Mouse (Mus musculus) gastrocnemius, postnatal 10 days (tissue): ENCODE data around the gene Arfgef2. TPM values are rescaled to one million over a fixed set of nuclear protein-coding genes. Genes with fewer than 3 reads are reported as not detected.

Source experiments
- DNase-seq: peaks from one replicate; pipeline ENCODE4 v3.0.0; 2021; ENCODE audit warnings: mixed read lengths
- total RNA-seq, 2 experiments: library from RNA; stranded (reverse); gene quantifications; 2 replicates each; pipeline ENCODE4 v1.2.3; 2021

Gene Arfgef2
- total RNA-seq, 2 experiments from 2014 or later, result 18.8 to 22.8 TPM

DNA sequence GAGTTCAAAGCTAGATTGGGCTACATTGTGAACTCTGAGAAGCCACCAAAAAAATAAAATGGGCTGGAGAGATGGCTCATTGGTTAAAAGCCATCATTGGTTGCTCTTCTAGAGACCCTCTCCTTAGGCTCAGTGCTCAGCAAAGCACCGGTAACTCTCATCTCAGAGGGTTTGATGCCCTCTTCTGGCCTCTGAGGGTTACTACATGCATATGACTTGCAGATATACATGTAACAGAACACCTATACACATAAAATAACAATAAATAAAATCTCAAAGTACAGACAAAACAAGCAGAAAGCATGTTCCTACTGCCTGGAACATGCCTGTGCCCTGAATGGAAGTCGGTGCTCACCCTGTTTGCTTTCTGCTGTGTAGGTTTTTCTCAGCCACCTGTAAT is 51.7 kb downstream of the Arfgef2 start:
- no peak for DNase-seq

DNA sequence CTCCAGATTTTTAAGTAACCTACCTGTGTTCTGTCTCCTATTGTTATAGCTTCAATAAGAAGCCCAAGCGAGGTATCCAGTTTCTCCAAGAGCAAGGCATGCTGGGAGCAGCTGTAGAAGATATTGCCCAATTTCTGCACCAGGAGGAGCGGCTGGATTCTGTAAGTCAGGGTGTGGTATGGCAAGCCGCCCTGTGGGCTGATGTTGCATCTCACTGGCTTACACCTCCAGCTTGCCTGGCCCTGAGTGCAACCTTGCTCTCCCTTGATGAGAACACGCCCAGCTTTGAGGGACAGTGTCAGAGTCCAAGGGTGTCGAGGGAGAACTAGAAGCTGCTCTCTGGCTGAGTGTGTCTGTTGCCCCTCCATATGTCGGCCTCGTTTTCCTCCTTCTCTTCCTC is 53.8 kb downstream of the Arfgef2 start:
- no peak for DNase-seq

DNA sequence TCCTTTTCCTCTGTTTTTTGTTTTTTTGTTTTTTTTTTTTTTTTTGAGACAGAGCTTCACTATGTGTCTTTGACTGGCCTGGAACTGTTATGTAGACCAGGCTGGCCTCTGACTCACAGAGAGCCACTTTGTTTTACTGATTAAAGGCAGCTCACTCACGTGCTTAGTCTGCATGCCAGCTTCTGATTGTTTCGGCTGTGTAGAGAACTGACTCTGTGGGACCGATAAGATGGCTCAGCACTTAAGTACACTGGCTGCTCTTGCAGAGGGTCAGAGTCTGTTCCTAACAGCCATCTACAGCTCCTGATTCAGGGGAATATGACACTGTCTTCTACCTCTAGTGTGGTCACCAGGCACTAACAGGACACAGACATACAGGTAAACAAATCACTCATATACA is 57.1 kb downstream of the Arfgef2 start:
- DNase-seq, result no peak

DNA sequence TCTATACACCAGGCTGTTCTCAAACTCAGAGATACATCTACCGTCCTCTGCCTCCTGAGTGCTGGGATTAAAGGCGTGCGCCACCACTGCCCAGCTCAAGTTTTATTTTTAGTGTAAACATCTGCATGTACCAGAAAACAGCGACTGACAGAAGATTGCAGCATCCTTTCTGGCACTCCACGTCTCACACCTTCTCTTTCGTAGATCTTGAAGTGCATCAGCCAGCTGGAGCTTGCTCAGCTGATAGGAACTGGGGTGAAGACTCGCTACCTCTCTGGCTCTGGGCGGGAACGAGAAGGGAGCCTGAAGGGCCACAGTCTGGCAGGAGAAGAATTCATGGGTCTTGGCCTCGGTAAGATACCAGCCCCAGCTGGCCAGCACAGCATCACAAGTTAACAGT is 60.1 kb downstream of the Arfgef2 start:
- DNase-seq, result no peak

DNA sequence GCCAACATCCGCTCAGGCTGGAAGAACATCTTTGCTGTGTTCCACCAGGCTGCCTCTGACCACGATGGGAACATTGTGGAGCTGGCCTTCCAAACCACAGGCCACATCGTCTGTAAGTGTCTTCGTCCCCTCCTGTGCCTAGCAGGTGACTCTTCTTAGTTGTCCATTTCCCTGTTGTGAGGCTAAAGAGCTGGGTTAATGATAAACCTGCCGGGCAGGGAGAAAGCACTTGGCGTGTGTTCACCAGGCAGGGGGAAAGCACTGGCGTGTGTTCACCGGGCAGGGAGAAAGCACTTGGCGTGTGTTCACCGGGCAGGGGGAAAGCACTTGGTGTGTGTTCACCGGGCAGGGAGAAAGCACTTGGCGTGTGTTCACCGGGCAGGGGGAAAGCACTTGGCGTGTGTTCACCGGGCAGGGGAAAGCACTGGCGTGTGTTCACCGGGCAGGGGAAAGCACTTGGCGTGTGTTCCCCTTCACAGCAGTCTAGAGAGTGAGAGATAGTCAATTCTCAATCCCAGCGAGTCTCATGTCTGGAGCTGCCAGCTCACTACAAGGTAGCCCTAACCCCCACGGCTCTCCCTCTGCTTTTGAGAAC is 65.0 kb downstream of the Arfgef2 start:
- no peak for DNase-seq

DNA sequence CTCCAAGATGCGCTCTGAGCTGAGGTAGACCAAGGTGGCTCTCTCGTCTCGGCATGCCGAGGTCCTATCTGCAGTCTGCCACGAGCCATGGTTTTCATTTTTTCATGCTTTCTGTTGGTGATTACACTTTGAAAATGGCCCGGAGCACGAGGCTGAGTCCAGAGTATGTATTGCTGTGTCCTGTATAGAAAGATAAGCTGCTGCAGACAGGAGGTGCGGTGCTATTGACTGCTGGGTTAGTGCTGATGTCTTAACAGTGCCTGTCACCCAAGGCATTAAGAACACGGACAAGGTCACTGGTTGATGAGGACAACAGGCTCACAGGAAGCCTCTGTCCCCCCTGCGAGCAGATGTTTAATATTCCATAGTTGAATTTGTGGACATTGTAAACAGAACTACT is 65.5 kb downstream of the Arfgef2 start:
- no peak for DNase-seq

DNA sequence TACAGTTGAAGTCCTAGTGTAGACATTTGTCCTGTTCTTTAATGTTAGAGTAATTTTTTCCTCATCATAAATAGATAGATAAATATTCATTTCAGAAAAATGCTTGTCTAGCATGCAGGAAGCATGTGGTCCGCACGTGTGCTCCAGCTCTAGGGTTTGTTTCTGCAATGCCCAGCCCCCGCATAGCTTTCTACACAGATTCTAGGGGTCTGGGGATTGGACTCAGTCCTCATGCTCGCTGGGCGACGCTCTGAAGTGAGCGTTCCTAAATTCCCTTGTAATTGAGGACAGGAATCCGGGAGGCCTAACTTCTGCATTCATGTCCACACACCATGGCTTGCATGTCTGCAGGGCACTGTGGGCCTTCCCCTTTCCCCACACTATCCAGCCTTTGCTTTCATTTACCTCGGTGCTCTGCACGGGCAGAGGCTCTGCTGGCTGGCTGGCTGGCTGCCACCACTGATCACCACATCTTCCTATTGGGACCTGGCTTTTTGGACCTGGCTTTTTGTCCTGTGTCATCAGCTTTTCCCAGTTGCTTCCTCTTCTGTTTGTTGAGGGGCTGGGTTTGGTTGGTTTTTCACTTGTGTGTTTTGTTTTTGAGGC is 69.4 kb downstream of the Arfgef2 start:
- DNase-seq, result no peak

DNA sequence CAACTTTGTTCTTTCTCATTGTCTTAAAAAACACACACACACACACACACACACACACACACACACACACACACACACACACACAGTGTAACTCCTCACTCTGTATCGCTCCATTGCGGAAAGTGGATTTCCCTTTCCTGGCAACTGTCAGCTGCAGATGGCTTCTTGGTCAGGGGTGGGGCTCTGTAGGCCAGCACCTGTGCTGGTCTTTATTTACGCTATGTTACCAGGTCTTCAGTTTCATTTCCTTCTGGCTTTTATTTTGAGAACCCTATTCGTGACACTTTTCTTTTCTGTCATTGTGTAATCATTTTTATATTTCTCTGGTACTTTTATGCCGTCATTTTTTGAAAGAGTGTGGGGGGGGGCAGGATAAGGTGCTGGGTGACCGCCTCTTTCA is 70.2 kb downstream of the Arfgef2 start:
- no peak for DNase-seq

DNA sequence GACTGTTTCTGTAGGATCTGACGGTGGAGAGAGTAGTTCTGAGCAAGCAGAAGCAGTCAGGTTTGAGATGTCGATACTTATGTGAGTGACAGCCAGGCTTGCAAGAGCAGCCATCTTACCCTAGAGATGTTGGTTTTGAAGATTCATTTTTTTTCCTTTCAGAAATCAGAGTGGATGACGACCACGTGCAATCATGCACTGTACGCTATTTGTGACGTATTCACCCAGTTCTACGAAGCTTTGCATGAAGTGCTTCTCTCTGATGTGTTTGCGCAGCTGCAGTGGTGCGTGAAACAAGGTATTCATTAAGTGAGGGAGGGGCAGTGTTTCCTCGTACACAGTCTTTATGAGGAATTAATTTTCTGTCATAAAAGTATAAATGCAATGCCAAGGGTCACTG is 70.9 kb downstream of the Arfgef2 start:
- DNase-seq, result no peak

DNA sequence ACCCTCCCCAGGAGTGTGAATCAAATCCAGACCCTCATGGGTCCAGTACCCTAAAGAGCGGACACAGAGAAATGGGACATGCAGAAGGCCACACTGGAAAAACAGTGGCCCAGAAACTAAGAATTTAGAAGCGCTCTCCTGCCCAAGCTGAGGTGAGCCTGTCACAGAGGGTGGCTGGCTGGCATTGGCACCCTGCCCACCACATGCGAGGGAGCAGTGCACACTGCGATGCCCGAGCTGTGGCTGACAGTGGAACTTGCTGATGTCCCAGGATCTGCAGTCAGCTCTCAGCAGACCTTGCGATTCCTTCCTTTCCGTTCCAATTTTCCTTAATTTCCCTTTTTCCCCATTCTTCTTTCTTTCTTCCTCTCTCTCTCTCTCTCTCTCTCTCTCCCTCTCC is 79.7 kb downstream of the Arfgef2 start:
- DNase-seq, result peak; percentile 40

DNA sequence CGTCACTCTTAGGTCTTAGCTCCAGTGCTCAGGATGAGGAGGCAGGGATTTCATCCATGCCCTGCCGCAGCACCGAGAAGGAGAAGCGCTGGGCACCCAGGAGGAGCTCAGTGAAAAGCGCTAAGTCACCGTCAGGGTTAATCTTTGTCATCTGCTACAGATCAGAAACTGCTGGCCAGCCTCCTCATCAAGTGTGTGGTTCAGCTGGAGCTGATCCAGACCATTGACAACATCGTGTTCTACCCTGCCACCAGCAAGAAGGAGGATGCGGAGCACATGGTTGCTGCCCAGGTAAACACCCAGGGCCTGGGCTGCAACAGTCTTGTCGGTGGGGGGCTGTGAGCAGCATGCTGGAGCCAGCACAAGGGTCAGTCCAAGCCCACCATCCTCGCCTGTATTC is 80.2 kb downstream of the Arfgef2 start:
- no peak for DNase-seq

DNA sequence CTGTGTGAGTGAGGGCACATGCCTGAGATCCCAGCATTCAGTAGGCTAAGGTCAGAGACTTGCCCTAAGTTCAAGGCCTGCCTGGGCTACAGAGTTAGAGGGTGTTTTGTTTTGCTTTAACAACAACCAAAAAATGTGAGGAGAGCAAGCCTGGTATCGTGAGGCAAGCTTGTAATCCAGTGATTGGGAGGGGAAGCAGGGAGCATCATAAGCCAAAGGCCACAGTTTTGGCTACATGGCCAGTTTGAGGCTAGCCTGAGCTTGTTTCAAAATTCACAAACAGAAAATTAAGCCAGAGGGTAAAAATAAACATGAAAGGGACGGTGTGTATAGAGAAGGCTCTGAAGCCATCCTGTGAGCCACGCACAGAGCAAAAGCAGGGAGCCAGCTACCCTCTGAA is 80.8 kb downstream of the Arfgef2 start:
- no peak for DNase-seq

DNA sequence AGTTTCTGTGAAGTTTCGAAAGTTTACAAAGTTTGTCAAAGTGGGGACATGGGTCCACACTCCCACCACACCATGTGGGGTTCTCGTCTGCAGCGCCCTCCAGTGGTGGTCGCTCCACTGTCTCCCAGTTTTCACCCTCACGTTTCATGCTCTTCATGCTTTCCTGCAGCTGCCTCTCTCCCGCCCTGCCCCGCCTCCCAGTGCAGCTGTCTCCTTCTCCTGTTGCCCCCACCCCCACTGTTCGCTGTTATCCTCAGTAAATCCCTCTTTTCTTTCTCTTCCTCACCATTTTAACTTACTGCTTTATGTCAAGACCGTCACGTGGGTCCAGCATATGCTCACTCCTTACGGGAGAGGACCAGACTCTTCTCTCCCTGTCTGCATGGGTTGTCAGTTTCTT is 82.4 kb downstream of the Arfgef2 start:
- peak; percentile 29 for DNase-seq

DNA sequence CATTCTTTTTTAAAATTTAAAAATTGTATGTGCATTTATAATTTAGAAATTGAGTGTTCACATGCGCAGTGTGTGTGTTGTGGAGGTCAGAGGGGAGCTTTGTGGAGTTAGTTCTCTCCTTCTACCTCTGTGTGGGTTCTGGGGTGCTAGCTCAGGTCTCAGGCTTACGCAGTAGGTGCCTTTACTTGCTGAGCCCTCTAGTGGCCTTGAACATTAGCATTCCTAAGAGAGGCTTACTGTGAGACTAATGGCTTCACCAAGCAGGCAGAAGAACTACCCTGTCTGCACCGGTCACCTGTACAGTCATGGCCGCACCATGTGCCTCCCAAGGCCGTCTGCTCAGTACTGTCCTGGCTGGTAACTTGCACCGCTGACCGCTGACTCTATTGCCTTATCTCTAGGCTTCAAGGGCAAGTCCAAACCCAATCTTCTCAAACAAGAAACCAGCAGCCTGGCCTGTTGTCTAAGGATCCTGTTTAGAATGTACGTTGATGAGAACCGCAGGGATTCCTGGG is 86.0 kb downstream of the Arfgef2 start:
- no peak for DNase-seq

DNA sequence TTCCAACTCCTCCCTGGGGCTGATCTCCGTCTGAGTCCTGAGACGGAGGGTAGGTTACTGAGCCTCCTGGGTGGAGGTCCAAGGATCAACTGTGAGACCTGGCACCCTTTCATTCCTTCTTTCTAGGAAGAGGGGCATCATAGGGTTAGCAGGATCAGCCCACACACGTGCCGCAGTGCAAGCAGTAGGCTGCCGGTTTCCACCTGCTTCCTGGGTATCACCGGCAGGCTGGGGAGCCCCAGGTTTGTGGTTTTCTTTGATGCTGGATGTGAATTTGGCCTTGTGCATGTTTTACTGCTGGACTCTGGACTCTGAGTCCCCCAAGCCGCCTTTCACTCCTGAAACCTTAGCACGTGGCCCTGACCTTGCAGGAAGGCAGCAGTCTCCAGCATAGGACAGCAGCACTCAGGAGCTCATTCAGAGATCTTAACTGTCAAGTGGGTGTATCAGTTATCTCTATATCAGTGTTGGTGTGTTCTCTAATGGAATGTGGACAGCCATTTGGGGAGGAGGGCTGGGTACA is 86.8 kb downstream of the Arfgef2 start:
- DNase-seq, result no peak

DNA sequence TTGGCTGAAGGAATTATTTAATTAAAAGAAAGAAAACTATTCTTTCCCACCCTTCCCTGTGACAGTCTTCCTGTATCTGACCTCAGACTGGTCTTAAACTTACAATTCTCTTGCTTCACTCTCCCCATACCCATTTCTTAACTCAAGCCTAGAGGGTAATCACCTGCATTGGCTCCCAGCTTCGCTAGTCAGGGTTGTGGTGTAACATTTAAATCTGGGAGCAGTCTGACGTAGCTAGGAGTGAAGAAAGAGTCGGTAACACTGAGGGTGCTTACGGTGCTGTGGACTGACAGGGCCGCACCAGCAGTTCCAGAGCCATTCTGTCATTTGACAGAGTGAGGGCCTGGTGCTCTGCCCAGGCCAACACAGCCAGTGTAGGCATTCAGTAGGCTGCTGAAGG is 87.6 kb downstream of the Arfgef2 start:
- DNase-seq, result no peak

DNA sequence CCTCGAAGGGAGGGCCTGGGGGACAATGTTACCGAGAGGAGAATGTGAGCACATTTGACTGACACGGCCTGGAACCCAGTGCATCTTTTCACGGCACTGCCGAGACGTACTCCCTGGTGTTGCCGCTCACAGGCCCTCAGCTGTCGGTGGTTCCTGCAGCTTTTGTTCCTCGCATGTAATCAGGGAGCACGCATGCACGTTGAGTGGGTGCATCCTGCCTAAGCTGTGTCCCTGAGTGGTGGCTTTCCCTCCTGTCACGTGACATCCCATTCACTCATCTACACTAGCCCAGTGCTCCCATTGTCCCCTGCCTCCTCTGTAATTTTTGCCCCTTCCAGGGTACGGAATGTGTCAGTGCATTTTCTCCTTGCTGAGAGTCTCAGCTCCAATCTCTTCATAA is 91.0 kb downstream of the Arfgef2 start:
- no peak for DNase-seq

DNA sequence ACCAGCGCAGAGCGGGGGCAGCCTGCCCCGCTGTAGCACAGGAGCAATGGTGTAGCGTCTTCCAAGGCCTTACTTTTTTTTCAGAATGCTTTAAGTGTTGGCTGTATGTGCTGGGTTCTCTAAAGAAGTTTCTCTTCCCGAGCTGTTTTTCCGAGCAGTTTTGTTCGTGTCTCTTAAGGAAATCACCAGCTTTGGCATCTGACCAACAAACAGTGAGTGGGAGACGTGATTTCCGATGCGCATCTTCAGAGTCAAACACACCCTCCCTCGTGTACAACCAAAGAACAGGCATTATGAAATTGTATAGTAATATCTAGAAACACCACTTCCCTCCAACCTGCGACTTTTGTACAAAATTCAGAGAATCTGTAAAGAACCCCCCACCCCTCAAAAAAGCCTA is 91.6 kb downstream of the Arfgef2 start:
- DNase-seq, result no peak

DNA sequence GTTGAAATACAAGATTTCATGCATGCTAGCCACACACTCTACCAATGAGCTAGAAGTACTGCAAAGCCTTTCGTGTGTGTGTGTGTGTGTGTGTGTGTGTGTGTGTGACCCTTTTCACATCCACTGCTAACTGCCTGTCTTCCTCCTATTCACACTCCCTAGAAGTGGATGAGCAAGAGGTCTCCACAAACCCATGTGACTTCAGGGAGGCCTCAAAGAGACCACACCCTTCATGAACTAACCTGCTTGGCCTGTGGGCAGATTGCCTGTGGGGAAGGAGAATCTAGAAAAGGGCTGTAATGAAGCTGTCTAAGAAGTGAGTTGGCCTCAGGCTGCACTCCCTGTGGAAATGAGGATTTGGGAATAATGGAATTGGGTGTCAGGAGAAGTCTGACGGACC is 93.8 kb downstream of the Arfgef2 start:
- DNase-seq, result no peak

DNA sequence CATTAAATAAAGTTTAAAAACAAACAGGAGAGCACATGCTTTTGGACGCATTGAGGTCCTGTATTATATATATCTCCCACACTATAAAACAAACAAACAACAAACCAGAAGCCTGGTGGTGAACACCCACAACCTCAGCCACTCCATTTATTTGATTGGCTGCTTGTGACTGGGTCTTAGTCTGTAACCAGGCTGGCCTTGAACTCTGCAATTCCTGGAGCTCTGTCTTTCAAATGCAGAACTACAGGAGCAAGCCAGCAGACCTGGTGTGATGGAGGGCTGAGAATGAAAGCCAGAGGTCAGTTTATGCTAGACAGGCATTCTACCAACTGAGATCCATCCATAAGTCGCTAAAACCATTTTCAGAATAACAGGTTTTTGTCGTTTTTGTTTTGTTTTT is 94.4 kb downstream of the Arfgef2 start:
- no peak for DNase-seq

DNA sequence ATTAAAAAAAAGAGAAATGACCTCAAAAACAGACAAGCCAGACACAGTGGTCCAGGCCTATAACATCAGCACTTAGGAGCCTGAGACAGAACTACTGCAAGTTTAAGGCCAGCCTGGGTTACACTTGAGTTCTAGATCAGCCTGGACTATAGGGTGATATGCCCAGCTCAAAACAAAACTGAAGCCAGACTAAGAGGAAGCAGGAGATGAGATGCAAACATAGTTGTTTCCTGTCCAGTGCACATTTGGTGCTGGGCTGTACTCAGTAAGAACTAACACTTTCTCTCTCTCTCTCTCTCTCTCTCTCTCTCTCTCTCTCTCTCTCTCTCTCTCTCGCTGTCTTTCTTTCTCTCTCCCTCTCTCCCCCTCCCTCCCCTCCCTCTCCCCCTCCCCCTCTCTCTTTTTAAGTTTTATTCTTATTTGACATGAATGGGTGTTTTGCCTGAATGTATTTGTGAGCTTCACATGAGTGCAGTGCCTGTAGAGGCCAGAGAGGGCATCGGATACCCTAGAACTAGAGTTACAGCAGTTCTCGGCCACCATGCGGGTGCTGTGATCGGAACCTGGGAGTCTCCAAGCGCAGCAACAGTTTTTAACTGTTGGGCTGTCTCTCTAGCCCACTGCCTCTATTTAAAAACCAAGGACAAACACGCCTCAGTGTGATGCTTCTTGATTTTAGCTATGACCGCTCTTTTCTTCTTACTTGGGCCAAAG is 95.6 kb downstream of the Arfgef2 start:
- DNase-seq, result no peak

DNA sequence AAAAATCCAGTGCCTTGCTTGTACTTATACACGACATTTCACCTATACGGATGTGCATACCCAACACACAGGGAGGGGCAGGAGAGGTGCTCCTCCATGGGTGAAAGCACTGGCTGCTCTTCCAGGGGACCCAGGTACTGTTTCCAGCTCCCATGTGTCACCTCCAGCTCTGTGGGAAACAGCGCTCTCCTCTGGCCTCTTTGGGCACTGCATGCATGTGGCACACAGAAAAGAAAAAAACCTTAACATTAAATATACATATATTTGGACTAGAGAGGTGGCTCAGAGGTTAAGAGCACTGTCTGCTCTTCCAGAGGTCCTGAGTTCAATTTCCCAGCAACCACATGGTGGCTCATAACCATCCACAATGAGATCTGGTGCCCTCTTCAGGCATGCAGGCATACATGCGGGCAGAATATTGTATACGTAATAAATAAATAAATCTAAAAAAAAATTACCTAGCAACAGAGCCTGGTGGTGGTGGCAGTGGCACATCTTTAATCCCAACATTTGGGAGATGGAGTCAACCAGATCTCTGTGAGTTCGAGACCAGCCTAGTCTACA is 98.4 kb downstream of the Arfgef2 start:
- no peak for DNase-seq
